Mouse (Mus musculus) embryo, embryonic 10 days (tissue): ENCODE measurements around the gene Adgrg5.
A peak's percentile ranks its signal among the peaks of the same experiment; 100 is the strongest.

ENCODE experiments used
- DNase-seq: peaks from one replicate; pipeline ENCODE4 v3.0.0-alpha.2; 2015; ENCODE audit warnings: low spot score

The Adgrg5 gene

GRCm38 (mm10) chr8:94923405-94923804 is at the start of gene Adgrg5:
Adgrg5 (plus strand) TSS chr8:94923694.
- DNase-seq, result no peak

- DNase-seq, result peak; percentile 76
These were observed 49.1 kb upstream of the Adgrg5 start for GRCm38 (mm10) chr8:94874358-94874757.

DNA sequence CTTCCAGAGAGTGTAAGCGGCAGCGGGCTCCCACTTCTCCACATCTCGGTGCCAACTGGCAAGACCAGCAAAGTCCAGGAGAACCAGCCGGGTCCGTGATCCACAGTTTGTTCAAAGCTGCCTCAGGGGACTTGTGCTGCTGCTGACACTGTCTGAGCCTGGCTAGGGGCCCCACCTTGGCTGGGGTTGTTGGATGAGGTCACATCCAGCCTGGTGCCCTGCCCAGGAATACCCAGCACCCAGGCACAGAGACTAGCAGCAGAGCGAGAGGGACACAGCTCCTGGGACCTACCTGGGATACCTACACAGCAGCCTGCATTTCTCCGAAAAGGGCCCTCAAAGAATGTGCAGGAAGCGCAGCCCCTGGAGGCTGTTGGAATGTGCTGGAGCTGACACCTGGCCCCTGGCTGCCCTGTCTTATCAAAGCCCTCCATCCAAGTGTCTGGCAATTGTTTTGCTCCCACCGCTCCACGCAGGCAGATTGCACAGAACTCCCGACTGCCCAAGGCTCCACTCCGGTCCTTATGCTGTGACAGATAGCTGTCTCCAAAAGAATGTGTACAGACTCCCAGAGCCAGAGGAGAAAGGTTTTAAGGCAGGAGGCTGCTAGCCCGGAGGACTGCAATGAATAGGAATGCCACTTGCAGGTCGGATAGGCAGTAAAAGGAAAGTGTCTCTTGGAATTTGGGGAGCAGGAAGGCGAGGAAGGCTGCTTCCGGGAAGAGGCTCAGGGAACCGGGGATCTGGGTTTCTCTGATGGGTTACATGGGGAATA is 48.2 kb upstream of the Adgrg5 start:
- peak; percentile 27 for DNase-seq

- DNase-seq, result no peak
These were observed 47.7 kb upstream of the Adgrg5 start for GRCm38 (mm10) chr8:94875871-94876150.

- DNase-seq, result peak; percentile 93
These were observed 47.2 kb upstream of the Adgrg5 start, which contains the start of gene Dok4 for GRCm38 (mm10) chr8:94876197-94876730. Dok4 (minus strand) TSS chr8:94876330.

GRCm38 (mm10) chr8:94876820-94877219 is 46.7 kb upstream of the Adgrg5 start:
- DNase-seq, result peak; percentile 60

GRCm38 (mm10) chr8:94880742-94881141 is 42.8 kb upstream of the Adgrg5 start:
- DNase-seq, result no peak

- DNase-seq, result no peak
These were observed 35.0 kb upstream of the Adgrg5 start for GRCm38 (mm10) chr8:94888383-94889036.

GRCm38 (mm10) chr8:94892917-94893316 is 30.6 kb upstream of the Adgrg5 start:
- peak; percentile 51 for DNase-seq

GRCm38 (mm10) chr8:94899262-94899661 is 24.2 kb upstream of the Adgrg5 start:
- peak; percentile 67 for DNase-seq

DNA sequence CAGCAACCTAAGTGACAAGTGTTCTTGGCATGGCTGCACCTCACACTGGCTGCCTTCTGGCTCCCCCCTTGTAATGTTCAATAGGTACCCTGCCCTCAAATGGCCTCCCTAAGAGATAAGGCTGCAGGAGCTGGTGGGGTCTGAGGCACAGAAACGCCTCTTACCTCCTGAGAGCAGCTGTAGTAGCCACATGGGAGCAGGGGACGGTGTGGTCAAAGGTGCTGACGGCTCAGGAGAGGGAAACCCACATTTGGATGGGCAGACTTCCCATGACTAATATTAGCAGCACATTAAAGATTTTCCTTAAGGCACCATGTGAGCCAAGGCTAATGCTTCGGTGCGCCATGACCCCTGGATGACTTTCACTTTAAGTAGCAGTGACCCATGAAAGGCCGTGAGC is 22.9 kb upstream of the Adgrg5 start:
- peak; percentile 49 for DNase-seq

- peak; percentile 63 for DNase-seq
These were observed 22.5 kb upstream of the Adgrg5 start for GRCm38 (mm10) chr8:94901031-94901430.

GRCm38 (mm10) chr8:94903709-94904108 is 19.8 kb upstream of the Adgrg5 start:
- peak; percentile 48 for DNase-seq

DNA sequence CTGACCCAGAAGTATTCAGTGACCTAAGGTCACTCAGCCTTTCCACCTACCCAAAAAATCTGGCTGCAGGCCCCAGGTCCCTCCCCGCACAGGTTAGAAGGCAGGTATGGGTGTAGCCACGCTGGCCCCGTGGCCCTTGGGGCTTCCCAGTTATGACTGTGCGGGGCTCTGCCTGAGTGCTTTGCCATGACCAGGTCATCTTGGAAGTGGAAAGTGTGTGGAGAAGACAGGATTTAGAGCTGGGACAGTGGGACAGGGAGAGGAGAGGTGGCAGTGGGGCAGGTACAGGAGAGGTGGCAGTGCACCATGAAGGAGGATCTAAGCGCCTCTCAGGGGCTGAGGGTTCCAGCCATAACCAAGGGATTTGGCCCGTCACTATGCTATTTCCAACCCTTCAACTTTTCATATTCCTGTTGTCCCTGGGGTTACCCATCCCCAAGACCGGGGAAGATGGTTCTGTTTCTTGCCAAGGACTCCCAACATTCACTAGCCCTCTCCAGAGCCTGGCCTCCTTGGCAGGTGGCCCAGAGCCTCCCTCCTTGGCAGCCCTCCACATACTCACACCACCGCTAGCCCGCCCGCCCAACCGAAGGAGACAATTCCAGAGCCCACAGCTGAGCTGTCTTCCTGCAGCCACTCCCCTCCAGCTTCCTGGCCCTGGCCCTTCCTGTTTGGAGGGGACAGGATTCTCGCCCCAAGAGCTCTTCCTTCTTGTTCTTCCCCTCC is 18.9 kb upstream of the Adgrg5 start:
- no peak for DNase-seq

GRCm38 (mm10) chr8:94907591-94908300 is 15.7 kb upstream of the Adgrg5 start:
- DNase-seq, result no peak

GRCm38 (mm10) chr8:94908847-94909246 is 14.6 kb upstream of the Adgrg5 start:
- DNase-seq, result peak; percentile 93

- peak; percentile 87 for DNase-seq
These were observed 10.3 kb upstream of the Adgrg5 start for GRCm38 (mm10) chr8:94913061-94913660.

- no peak for DNase-seq
These were observed 9.2 kb upstream of the Adgrg5 start for GRCm38 (mm10) chr8:94914256-94914655.

- peak; percentile 26 for DNase-seq
These were observed 8.8 kb upstream of the Adgrg5 start for GRCm38 (mm10) chr8:94914701-94915101.

GRCm38 (mm10) chr8:94916311-94916959 is 7.1 kb upstream of the Adgrg5 start:
- no peak for DNase-seq

GRCm38 (mm10) chr8:94916960-94917324 is 6.6 kb upstream of the Adgrg5 start:
- DNase-seq, result no peak
